Mouse (Mus musculus): ENCODE measurements at regions not wholly inside any gene's neighbourhood (a gene's known extent, or its start where the extent isn't known, plus 50 kb on each side); places are given as distances from the start of the nearest gene placed in this dataset.
"Not testable (repeated sequence)": the region's sequence is repeated elsewhere in the genome, so short reads cannot be mapped to it uniquely, and the experiment has no call there.

- no peak for DNase-seq (ENCODE audit: low read depth, low spot score)
Measured at GRCm38 (mm10) chr3:40355103-40355502, 176.0 kb upstream of the Intu start.

DNA sequence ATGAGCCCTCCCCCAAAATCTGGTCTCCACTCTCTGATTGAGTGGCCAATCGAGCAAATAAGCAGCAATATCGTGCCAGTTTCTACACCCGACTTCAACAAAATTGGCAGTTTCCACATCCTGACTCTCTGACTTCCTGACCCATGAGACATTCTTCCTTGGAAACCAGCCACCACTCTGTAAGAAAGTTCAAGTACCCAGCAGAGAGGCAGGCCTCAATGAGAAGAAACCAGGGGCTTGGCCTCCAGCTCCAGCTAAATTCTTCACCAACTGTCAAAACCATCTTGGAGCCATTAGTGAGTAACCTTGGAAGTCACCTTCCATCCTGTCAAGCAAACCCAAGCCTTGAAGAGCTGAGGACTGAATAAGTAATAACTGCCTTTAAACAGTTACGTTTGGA lies 162.7 kb upstream of the Intu start:
- DNase-seq (ENCODE audit: low read depth, low spot score), result no peak

DNA sequence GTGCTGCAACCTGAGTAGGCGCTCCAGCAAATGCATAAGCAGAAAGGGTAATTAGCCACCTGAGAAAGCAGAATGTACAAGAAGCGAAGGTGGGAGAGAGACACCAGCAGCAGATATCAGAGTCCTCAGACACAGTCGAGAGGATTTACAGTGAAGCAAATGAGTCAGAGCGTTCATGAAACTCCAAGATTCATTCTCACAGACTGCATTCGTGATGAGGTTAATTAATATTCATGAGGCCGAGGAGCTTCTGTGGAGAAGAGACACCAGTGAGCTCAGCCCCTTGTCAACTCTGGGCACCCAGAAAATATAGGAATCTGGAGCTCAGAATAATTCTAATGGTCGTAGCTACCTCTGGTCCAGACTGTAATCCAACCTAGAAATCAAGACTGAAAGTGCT lies 159.7 kb upstream of the Intu start:
- no peak for DNase-seq (ENCODE audit: low read depth, low spot score)

DNA sequence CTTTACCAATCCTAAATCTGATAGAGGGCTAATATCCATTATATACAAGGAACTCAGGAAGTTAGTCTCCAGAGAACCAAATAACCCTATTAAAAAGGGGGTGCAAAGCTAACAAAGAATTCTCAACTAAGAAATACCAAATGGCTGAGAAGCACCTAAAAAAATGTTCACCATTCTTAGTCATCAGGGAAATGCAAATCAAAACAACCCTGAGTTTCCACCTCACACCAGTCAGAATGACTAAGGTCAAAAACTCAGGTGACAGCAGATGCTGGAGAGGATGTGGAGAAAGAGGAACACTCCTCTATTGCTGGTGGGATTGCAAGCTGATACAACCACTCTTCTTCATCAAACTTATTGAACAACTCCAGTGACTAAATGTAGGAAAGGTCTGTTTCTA lies 154.9 kb upstream of the Intu start:
- not testable (repeated sequence) for DNase-seq (ENCODE audit: low read depth, low spot score)

- no peak for DNase-seq (ENCODE audit: low read depth, low spot score)
Measured at GRCm38 (mm10) chr3:40377416-40377815, 153.7 kb upstream of the Intu start.

GRCm38 (mm10) chr3:40379063-40379462 lies 152.0 kb upstream of the Intu start:
- DNase-seq (ENCODE audit: low read depth, low spot score), result no peak

GRCm38 (mm10) chr3:40391631-40392030 lies 139.5 kb upstream of the Intu start:
- DNase-seq (ENCODE audit: low read depth, low spot score), result peak; percentile 18

DNA sequence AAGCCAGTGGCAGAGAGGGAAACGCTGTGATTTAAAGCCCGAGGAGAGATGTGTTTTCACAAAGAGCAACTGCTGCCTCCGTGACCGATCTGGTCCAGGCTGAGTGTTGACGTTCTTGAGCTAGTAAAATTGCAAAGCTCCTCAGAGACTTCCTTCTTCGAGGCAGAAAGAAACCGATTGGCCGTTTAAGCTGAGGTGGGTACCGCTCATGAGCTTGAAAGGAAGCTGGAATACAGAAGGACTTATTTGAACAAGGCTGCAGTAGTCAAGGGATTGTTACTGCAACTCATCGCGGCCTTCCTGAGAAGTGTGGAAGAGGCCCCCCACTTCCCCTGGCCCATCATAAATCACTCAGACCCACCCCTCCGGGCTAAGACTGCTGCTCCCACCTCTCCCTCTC lies 132.9 kb upstream of the Intu start:
- no peak for DNase-seq (ENCODE audit: low read depth, low spot score)

DNA sequence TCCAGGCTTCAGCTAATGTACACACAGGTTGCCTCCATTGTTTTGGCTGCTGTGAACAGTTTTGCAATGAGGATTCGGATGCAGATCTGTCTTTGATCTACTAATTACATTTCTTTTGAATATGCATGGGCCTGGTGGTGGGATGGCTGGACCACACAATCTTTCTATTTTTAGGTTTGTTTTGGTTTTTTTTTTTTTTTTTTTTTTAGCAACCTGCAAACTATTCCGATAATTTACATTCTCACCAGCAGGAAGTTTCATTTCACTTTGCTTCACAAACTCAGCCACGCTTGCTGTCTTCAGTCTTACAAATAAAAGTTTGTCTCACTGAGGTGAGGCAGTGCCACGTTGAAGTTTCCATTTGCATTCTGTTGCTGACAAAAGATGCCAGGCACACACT lies 127.7 kb upstream of the Intu start:
- DNase-seq (ENCODE audit: low read depth, low spot score), result no peak

DNA sequence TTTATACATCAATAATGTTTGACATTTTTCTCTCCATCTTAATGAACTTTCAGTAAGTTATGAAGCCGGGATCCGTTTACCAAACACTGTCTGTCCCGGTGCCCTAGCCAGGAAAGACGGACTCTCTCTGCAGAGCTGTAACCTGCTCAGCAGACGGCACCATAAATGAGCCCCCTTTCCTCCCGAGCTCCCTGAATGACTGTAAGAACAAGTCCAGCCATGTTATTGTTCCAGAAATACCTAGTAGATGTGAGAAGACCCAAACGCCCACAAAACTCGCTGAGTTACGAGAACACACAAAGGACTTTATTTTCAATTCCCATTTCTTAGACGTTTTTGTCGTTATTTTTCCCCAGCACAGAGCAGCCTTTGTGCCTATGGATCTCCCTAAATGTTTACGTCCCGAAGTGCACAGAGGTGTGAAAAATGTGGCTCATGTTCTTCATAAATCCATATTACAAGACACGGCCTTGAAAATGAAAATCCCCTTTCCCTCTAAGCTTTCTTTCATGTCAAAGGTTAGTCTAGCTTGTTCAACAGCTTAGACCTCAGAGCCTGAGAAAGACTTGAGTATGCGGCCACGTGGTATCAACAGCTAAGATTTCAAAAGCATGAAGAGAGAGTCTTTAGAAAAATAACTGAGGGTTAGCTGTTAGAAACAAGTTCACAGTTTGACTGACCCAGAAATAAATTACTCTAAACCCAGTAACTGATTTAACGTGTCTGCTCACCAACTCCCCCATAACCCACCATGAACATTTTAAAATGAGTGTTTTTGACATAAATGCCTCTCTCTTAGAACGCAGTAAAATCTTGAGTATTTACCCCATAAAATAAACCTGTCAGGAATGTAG lies 125.8 kb upstream of the Intu start:
- no peak for DNase-seq (ENCODE audit: low read depth, low spot score)

DNA sequence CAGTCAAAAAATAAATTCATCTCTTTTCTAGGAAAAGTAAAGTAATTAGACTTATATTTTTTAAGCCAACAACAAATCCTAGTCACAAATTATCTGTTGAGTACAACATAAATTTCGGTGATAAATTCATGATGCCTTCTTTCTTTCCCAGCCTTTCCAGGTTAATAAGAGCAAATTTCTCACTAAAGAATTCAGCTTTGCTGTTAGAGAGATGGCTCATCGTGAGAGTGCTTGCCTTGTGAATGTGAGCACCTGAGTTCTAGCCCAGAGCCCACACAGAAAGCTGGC lies 125.2 kb upstream of the Intu start:
- DNase-seq (ENCODE audit: low read depth, low spot score), result no peak

- DNase-seq (ENCODE audit: low read depth, low spot score), result no peak
Measured at GRCm38 (mm10) chr3:40408921-40409488, 122.1 kb upstream of the Intu start.

DNA sequence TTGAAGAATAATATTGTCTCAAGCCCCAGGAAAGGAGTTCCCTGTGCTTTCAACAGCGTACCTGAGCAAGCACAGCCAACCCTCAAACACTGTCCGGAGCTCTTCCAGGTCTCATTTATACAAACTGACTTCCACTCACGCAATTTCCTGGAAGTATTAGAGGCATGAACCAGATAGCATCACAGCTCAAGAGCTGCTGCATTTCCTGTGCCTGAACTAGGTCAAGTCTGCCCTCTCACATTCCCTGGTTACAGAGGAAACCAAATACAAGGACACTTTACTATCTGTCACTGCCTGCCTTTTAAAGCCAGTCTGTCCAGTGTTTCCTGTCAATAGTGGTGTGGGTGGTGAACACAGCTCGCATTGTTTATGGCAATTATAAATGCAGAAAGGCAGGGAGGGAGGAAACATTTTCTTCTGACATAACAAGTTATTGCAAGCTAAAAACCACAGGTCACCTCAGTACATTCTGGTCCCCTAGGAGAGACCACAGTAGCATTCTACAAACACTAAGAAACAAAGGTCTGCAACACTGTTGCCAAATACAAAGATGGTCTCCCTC lies 120.3 kb upstream of the Intu start:
- DNase-seq (ENCODE audit: low read depth, low spot score), result no peak

DNA sequence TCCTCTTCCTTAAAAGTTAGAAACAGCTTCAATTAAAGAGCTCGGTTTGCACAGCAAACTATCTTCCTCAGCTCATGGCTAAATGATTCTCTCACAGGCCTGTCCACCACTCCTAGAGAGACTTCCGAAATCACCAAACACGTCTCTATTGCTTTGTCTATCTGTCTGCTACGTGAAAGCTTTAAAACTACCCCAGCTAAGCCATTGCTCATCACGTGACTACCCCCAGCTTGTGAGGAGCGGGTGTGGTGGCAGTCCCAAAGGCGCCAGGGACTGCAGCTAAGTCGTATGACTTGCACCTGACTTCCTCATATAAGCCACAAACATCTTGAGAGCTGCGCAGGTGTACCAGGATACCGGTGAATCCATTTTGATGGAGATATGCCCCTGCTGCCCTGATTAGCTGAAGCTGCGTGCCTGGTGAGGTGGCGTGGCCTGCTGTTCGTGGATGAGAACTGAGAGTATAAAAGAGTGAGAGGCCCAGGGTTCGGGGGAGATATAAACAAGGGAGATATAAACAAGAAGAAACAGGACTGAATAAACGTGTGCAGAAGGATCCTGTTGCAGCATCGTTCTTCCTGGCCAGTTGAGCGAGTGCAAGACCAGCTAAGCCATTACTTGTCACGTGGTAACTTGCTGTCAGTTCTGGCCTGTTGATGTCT lies 105.8 kb upstream of the Intu start:
- not testable (repeated sequence) for DNase-seq (ENCODE audit: low read depth, low spot score)

DNA sequence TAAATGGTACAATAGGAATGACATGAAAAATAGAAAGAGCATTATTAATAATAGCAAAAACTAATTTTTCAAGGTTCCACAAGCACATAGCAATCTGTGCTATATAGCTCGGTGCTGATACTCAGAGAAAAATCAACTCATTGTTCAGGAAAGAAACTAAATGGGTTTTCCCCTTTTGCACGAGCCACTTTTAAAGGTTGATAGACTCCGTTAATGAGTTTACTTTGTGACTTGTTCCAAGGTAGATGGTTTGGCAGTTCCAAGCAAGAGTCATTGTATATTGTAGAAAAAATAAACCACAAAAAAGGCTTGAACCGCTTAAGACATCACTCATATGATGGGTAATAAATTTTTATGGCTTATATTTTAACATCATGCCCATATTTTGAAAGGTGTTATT lies 105.0 kb upstream of the Intu start:
- no peak for DNase-seq (ENCODE audit: low read depth, low spot score)

GRCm38 (mm10) chr3:40428021-40428420 lies 103.1 kb upstream of the Intu start:
- no peak for DNase-seq (ENCODE audit: low read depth, low spot score)

DNA sequence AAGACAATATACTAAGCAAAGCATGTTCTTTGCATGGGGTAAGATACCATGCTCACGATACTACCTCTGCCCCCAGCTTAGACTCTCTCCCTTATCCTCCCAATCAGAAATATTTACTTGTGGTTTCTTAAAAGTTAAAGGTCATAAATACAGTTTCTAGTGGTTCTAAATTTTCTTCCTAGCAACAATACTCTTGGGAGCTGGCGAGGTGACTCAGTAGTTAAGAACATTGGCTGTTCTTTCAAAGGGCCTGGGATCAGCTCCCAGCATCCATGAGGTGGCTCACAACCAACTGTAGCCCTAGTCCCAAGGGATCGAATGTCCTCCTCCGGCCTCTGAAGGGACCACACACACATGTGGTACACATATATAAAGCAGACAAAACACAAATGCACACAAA lies 92.8 kb upstream of the Intu start:
- no peak for DNase-seq (ENCODE audit: low read depth, low spot score)

GRCm38 (mm10) chr3:40441092-40442036 lies 89.7 kb upstream of the Intu start:
- DNase-seq (ENCODE audit: low read depth, low spot score), result no peak

DNA sequence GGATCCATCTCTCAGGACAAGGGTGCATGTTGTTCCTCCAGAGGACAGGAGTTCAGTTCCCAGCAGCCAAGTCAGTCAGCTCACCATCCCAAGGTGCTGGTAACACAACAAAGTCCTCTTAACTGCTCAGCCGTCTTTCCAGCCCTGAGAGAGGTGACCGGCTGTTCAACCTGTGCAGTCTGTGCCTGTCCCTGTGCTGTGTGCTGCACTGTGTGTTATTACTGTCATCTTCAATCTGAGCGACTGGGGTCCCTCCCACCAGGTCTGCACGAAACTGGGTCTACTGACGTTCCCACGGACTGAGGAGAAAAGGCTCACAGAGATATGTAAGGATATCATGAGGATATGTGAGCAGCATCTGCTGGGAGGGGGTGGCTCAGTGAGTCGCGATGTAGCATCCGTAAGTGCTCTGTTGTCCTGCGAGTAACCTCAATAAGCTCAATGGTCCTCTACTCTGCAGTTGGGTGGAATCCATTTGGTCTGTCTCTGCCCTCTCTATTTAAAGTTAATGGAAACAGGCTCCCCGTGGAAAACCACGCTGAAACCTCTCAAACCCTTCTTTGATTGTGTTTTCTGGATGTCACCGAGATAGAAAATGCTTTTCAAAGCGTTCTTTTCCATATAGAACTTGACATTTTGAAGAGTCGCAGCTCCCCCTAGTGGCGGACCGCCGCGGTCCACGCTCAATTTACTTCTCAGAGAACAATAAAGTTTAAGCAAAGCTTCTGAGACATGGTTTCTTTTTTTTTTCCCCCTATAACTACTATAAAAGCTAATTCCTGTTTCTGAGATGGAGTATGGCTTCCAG lies 87.1 kb upstream of the Intu start:
- DNase-seq (ENCODE audit: low read depth, low spot score), result peak; percentile 62

DNA sequence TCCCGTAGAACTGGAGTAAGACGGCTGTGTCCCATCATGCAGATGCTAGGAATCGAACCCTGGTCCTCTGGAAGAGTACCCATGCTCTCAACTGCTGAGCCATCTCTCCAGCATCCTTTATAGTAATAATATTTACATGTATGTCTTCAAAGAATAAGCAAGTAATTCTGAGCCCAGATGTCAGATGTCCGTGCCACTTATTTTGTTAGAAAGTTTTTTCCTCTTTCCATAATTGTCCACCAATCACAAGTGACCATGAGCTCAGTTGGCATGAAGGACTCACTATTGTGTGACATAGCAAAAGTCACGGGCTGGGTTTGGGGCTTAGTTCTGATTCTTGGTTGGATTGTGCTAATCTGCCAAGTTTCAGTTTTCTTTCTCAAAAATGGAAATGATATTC lies 78.1 kb upstream of the Intu start:
- no peak for DNase-seq (ENCODE audit: low read depth, low spot score)

DNA sequence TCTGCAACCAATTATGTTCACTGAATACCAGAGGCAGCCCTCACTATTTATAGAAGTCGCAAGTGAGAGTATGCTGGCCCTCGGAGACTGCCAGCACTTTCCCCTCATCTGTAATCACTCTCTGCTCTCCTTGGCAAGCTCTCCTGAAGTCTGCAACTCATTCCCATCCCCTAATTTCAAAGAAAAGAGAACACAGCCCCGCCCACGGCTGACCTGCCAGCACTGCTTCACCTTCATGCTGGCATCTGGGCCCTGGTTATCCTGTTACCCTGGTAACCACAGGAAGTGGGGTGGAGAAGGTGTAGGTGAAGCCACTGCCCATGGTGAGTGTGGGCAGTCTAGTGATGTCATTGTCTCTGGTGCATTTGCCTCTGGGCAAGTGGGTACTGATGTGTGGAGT lies 77.5 kb upstream of the Intu start:
- no peak for DNase-seq (ENCODE audit: low read depth, low spot score)
